Mouse (Mus musculus): ENCODE results near the gene Pdcd7. TPM values are rescaled to one million over a fixed set of nuclear protein-coding genes. Genes with fewer than 3 reads are reported as not detected.

The Pdcd7 gene
- total and polyA plus RNA-seq, 2 experiments from 2014 or later, result 11.0 to 16.4 TPM

DNA sequence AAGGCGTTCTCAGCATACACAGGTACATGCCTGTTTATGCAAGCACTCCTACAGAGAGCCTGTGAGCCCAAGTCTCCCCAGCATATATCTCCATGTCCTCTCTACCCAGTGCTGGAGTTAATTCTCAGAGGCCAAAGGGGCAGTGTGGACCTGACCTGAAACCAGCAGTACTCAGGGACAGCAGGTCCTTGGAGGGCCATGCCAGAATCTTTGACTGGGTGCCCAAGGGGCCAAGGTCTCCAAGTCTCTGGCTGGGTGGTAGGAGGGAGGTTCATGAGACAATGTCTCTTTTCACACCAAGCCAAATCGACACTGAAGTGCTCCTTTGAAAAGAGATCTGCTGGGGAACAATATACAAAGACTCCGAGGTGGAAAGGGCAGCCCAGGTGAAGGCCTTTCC lies 62.0 kb downstream of the Pdcd7 start:
- H3K4me3 ChIP-seq (ENCODE audit: low read depth, low read length), result no peak overlapping the region
- no peak for DNase-seq (ENCODE audit: low spot score)
- H3K4me1 ChIP-seq (ENCODE audit: insufficient read depth, low read length), result no peaks in the 10 kb centered on the region
- no peak for TF ChIP-seq CTCF (IDR thresholded peaks at IDR 0.05)
- H3K9me3 ChIP-seq (ENCODE audit: low read length), result no peaks in the 10 kb centered on the region
- ATAC-seq (ENCODE audit: low FRiP score), result no peak
- no peak overlapping the region for H3K4me2 ChIP-seq (ENCODE audit: low read depth, low read length, poor library complexity, severe bottlenecking)
- no peaks in the 10 kb centered on the region for H3K27me3 ChIP-seq (ENCODE audit: insufficient read depth, low read length)
- 78% methylated on average over 3 of the region's 3 CpGs for WGBS
- H3K36me3 ChIP-seq (ENCODE audit: insufficient read depth, low read length), result no peaks in the 10 kb centered on the region
- no peak overlapping the region for H3K27ac ChIP-seq (ENCODE audit: low read depth, low read length)
- H3K9ac ChIP-seq (replicated peaks; ENCODE audit: low read length, poor library complexity, severe bottlenecking), result no peak overlapping the region

DNA sequence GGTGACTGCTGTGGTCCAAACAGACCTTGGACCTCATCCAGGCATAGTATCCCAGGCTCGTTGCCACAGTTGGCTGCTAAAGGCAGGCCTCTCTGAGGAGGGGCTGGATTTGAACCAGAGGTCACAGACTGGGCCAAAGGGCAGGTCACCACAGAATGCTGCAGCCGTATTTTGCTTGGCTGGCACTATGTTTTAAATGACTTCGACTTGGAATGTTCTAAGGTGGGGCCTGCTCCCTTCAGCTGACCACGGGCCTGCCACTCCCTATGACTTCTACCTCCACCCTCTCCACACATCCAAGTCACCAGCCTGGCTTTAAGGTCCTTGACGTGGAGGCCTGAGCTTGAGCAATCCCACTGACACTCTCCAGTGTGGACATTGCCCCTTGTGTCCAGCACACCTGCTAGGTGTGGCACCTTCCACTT lies 63.0 kb downstream of the Pdcd7 start:
- TF ChIP-seq CTCF (IDR thresholded peaks at IDR 0.05), result no peak
- Histone ChIP-seq H3K36me3 (ENCODE audit: insufficient read depth, low read length) (no peaks in the 10 kb centered on the region), H3K27ac (ENCODE audit: low read depth, low read length) (no peak overlapping the region), H3K4me3 (ENCODE audit: low read depth, low read length) (no peak overlapping the region), H3K9me3 (ENCODE audit: low read length) (no peaks in the 10 kb centered on the region), H3K27me3 (ENCODE audit: insufficient read depth, low read length) (no peaks in the 10 kb centered on the region), H3K4me2 (ENCODE audit: low read depth, low read length, poor library complexity, severe bottlenecking) (no peak overlapping the region), H3K4me1 (ENCODE audit: insufficient read depth, low read length) (no peaks in the 10 kb centered on the region), H3K9ac (replicated peaks; ENCODE audit: low read length, poor library complexity, severe bottlenecking) (no peak overlapping the region)
- no peak for ATAC-seq (ENCODE audit: low FRiP score)
- no peak for DNase-seq (ENCODE audit: low spot score)
- 73% methylated on average over 5 of the region's 5 CpGs for WGBS

Other genes with a start within 250 kb of the Pdcd7 start
- 46.6 and 52.9 TPM in 2 replicates for gene Igdcc4, start 244.6 kb upstream of the Pdcd7 start, total RNA-seq (2014; rRNA removed)
- gene Igdcc4, start 244.6 kb upstream of the Pdcd7 start, polyA plus RNA-seq (2015; fragmentation: Nextera tagmentation; extraction: Ambion mirVana), result 11.1 and 11.9 TPM in 2 replicates
- 5.3 and 7.7 TPM in 2 replicates for gene Igdcc3, start 204.9 kb upstream of the Pdcd7 start, total RNA-seq (2014; rRNA removed)
- gene Igdcc3, start 204.9 kb upstream of the Pdcd7 start, polyA plus RNA-seq (2015; fragmentation: Nextera tagmentation; extraction: Ambion mirVana), result 6.4 and 6.6 TPM in 2 replicates
- 7.5 and 8.0 TPM in 2 replicates for gene Parp16, start 150.8 kb upstream of the Pdcd7 start, total RNA-seq (2014; rRNA removed)
- 7.0 and 7.7 TPM in 2 replicates for gene Parp16, start 150.8 kb upstream of the Pdcd7 start, polyA plus RNA-seq (2015; fragmentation: Nextera tagmentation; extraction: Ambion mirVana)
- 0.09 and 0.60 TPM in 2 replicates for gene Cilp, start 80.9 kb upstream of the Pdcd7 start, total RNA-seq (2014; rRNA removed)
- gene Cilp, start 80.9 kb upstream of the Pdcd7 start, polyA plus RNA-seq (2015; fragmentation: Nextera tagmentation; extraction: Ambion mirVana), result 0.15 TPM in 2 replicates
- 20.6 and 30.4 TPM in 2 replicates for gene Clpx, start 51.8 kb upstream of the Pdcd7 start, total RNA-seq (2014; rRNA removed)
- gene Clpx, start 51.8 kb upstream of the Pdcd7 start, polyA plus RNA-seq (2015; fragmentation: Nextera tagmentation; extraction: Ambion mirVana), result 36.3 and 40.1 TPM in 2 replicates
- 7.6 and 10.1 TPM in 2 replicates for gene Ubap1l, start 14.9 kb downstream of the Pdcd7 start, total RNA-seq (2014; rRNA removed)
- gene Ubap1l, start 14.9 kb downstream of the Pdcd7 start, polyA plus RNA-seq (2015; fragmentation: Nextera tagmentation; extraction: Ambion mirVana), result 1.4 and 2.2 TPM in 2 replicates
- gene Kbtbd13, start 45.5 kb downstream of the Pdcd7 start, total RNA-seq (2014; rRNA removed), result 1.0 and 2.4 TPM in 2 replicates
- 0.65 and 0.74 TPM in 2 replicates for gene Kbtbd13, start 45.5 kb downstream of the Pdcd7 start, polyA plus RNA-seq (2015; fragmentation: Nextera tagmentation; extraction: Ambion mirVana)
- 6.1 and 9.3 TPM in 2 replicates for gene Rasl12, start 52.4 kb downstream of the Pdcd7 start, total RNA-seq (2014; rRNA removed)
- 4.3 and 4.8 TPM in 2 replicates for gene Rasl12, start 52.4 kb downstream of the Pdcd7 start, polyA plus RNA-seq (2015; fragmentation: Nextera tagmentation; extraction: Ambion mirVana)
- not detected in 2 replicates for gene Slc51b, start 76.9 kb downstream of the Pdcd7 start, total RNA-seq (2014; rRNA removed)
- not detected in 2 replicates for gene Slc51b, start 76.9 kb downstream of the Pdcd7 start, polyA plus RNA-seq (2015; fragmentation: Nextera tagmentation; extraction: Ambion mirVana)
- gene Mtfmt, start 89.7 kb downstream of the Pdcd7 start, total RNA-seq (2014; rRNA removed), result 19.7 and 21.0 TPM in 2 replicates
- gene Mtfmt, start 89.7 kb downstream of the Pdcd7 start, polyA plus RNA-seq (2015; fragmentation: Nextera tagmentation; extraction: Ambion mirVana), result 18.5 and 18.9 TPM in 2 replicates
- gene Spg21, start 114.8 kb downstream of the Pdcd7 start, total RNA-seq (2014; rRNA removed), result 79.3 and 80.1 TPM in 2 replicates
- gene Spg21, start 114.8 kb downstream of the Pdcd7 start, polyA plus RNA-seq (2015; fragmentation: Nextera tagmentation; extraction: Ambion mirVana), result 99.4 and 103 TPM in 2 replicates
- 5.4 and 5.5 TPM in 2 replicates for gene Ankdd1a, start 174.1 kb downstream of the Pdcd7 start, total RNA-seq (2014; rRNA removed)
- gene Ankdd1a, start 174.1 kb downstream of the Pdcd7 start, polyA plus RNA-seq (2015; fragmentation: Nextera tagmentation; extraction: Ambion mirVana), result 1.4 TPM in 2 replicates
- gene Plekho2, start 233.9 kb downstream of the Pdcd7 start, total RNA-seq (2014; rRNA removed), result 7.5 and 9.0 TPM in 2 replicates
- 3.1 and 3.8 TPM in 2 replicates for gene Plekho2, start 233.9 kb downstream of the Pdcd7 start, polyA plus RNA-seq (2015; fragmentation: Nextera tagmentation; extraction: Ambion mirVana)
- gene Pif1, start 241.1 kb downstream of the Pdcd7 start, total RNA-seq (2014; rRNA removed), result 0.99 and 2.2 TPM in 2 replicates
- gene Pif1, start 241.1 kb downstream of the Pdcd7 start, polyA plus RNA-seq (2015; fragmentation: Nextera tagmentation; extraction: Ambion mirVana), result 0.33 and 0.77 TPM in 2 replicates

Data from midbrain, postnatal 0 days (tissue).